17 mouse cellular contexts compared by ENCODE assay signal in genomic region chr10:125765103-125765820, GRCm38 (mm10).
DNase-seq lines count a peak whose midpoint lies in the region; ATAC-seq and TF ChIP-seq lines count a peak whose summit lies in the region.
"Had no signal": no experiment of that assay in that cellular context is flagged by ENCODE, and none has a peak within 500 bp of the region (broad histone marks: within the 10 kb centered on the region; RNA-seq: fewer than 3 reads in every experiment).

No protein-coding gene starts in this region.

- 0 out of 2 replicates have a peak, but pooled peaks cover 5% of the 10 kb centered on the region for H3K9me3 ChIP-seq in intestine, embryonic 14.5 days (ENCODE audit: control insufficient read depth, low read length)
- peaks cover 9% of the 10 kb centered on the region; the same call in 1 of the 2 replicates for H3K9me3 ChIP-seq in intestine, postnatal 0 days (ENCODE audit: control insufficient read depth)
- no peaks in the 10 kb centered on the region; the same call in 1 of the 2 replicates for H3K9me3 ChIP-seq in midbrain, embryonic 11.5 days (ENCODE audit: control insufficient read depth, low read length)
- no peaks in the 10 kb centered on the region for H3K9me3 ChIP-seq in midbrain, embryonic 15.5 days
- H3K9me3 ChIP-seq in intestine, embryonic 15.5 days: no peaks in the 10 kb centered on the region
- no peaks in the 10 kb centered on the region for H3K9me3 ChIP-seq in stomach, embryonic 16.5 days (replicated peaks; ENCODE audit: control insufficient read depth, low read length)

- TF ChIP-seq CTCF in intestine, postnatal 0 days (IDR thresholded peaks at IDR 0.05; ENCODE audit: low read depth): no peak

- no peak overlapping the region for H3K9ac ChIP-seq in intestine, embryonic 14.5 days (ENCODE audit: low read length)
- no peak overlapping the region for H3K9ac ChIP-seq in intestine, postnatal 0 days (ENCODE audit: low read depth, low read length)
- no peak overlapping the region for H3K9ac ChIP-seq in midbrain, embryonic 11.5 days (ENCODE audit: low read length)
- H3K9ac ChIP-seq in midbrain, embryonic 15.5 days: no peak overlapping the region
- H3K9ac ChIP-seq in intestine, embryonic 15.5 days: no peak overlapping the region
- no peak overlapping the region for H3K9ac ChIP-seq in stomach, embryonic 16.5 days (ENCODE audit: low read length)
- H3K9ac ChIP-seq: forebrain, postnatal 0 days; midbrain, embryonic 12.5 days had no signal

- WGBS in intestine, embryonic 14.5 days: 67% methylated on average over 10 of the region's 10 CpGs
- WGBS in intestine, postnatal 0 days: 65% methylated on average over 10 of the region's 10 CpGs
- WGBS in midbrain, embryonic 11.5 days: 82% methylated on average over 10 of the region's 10 CpGs
- 82% methylated on average over 10 of the region's 10 CpGs for whole genome bisulfite sequencing in midbrain, embryonic 15.5 days
- 60% methylated on average over 10 of the region's 10 CpGs for WGBS in intestine, embryonic 15.5 days
- 61% methylated on average over 10 of the region's 10 CpGs for WGBS in stomach, embryonic 16.5 days

- no peaks in the 10 kb centered on the region for H3K36me3 ChIP-seq in intestine, embryonic 14.5 days (ENCODE audit: control insufficient read depth, insufficient read depth, low read length)
- H3K36me3 ChIP-seq in intestine, postnatal 0 days (ENCODE audit: control insufficient read depth, insufficient read depth): no peaks in the 10 kb centered on the region
- H3K36me3 ChIP-seq in midbrain, embryonic 11.5 days (ENCODE audit: control insufficient read depth, insufficient read depth, low read length): no peaks in the 10 kb centered on the region
- no peaks in the 10 kb centered on the region for H3K36me3 ChIP-seq in midbrain, embryonic 15.5 days (replicated peaks)
- H3K36me3 ChIP-seq in intestine, embryonic 15.5 days: no peaks in the 10 kb centered on the region
- H3K36me3 ChIP-seq in stomach, embryonic 16.5 days (ENCODE audit: control insufficient read depth, insufficient read depth, low read length): no peaks in the 10 kb centered on the region
- H3K36me3 ChIP-seq: hindbrain, embryonic 10.5 days; midbrain, embryonic 12.5 days had no signal

- H3K4me3 ChIP-seq in intestine, embryonic 14.5 days (ENCODE audit: low read depth, low read length): no peak overlapping the region
- no peak overlapping the region for H3K4me3 ChIP-seq in intestine, postnatal 0 days (ENCODE audit: low read depth, low read length)
- H3K4me3 ChIP-seq in midbrain, embryonic 11.5 days (ENCODE audit: low read depth, low read length): no peak overlapping the region
- no peak overlapping the region for H3K4me3 ChIP-seq in midbrain, embryonic 15.5 days
- H3K4me3 ChIP-seq in intestine, embryonic 15.5 days (replicated peaks): no peak overlapping the region
- no peak overlapping the region for H3K4me3 ChIP-seq in stomach, embryonic 16.5 days (replicated peaks; ENCODE audit: low read length)
- H3K4me3 ChIP-seq: hindbrain, embryonic 10.5 days; left cerebral cortex, adult 2 months; midbrain, embryonic 12.5 days had no signal

- no peak overlapping the region for H3K4me2 ChIP-seq in intestine, embryonic 14.5 days (ENCODE audit: low read length)
- H3K4me2 ChIP-seq in intestine, postnatal 0 days (replicated peaks; ENCODE audit: low read depth): no peak overlapping the region
- no peak overlapping the region for H3K4me2 ChIP-seq in midbrain, embryonic 11.5 days
- no peak overlapping the region for H3K4me2 ChIP-seq in midbrain, embryonic 15.5 days
- H3K4me2 ChIP-seq in intestine, embryonic 15.5 days (replicated peaks): no peak overlapping the region
- no peak overlapping the region for H3K4me2 ChIP-seq in stomach, embryonic 16.5 days (ENCODE audit: low read depth, low read length)
- H3K4me2 ChIP-seq: heart, embryonic 11.5 days; liver, embryonic 11.5 days; midbrain, embryonic 12.5 days had no signal

- peak overlapping the region; percentile 40 for H3K27ac ChIP-seq in intestine, embryonic 14.5 days (ENCODE audit: low read depth)
- no peak overlapping the region; the same call in 1 of the 2 replicates for H3K27ac ChIP-seq in intestine, postnatal 0 days (ENCODE audit: low read depth, low read length)
- H3K27ac ChIP-seq in midbrain, embryonic 11.5 days (ENCODE audit: low read depth, low read length): no peak overlapping the region
- no peak overlapping the region for H3K27ac ChIP-seq in midbrain, embryonic 15.5 days
- H3K27ac ChIP-seq in intestine, embryonic 15.5 days: 0 out of 2 replicates have a peak overlapping the region, but pooled peaks have one; percentile 19
- H3K27ac ChIP-seq in stomach, embryonic 16.5 days (ENCODE audit: low read length): peak overlapping the region; percentile 1; the same call in 1 of the 2 replicates
- H3K27ac ChIP-seq: hindbrain, embryonic 10.5 days; left cerebral cortex, adult 2 months; midbrain, embryonic 12.5 days had no signal

- H3K27me3 ChIP-seq in intestine, embryonic 14.5 days (replicated peaks; ENCODE audit: control insufficient read depth, insufficient read depth, low read length): no peaks in the 10 kb centered on the region
- H3K27me3 ChIP-seq in intestine, postnatal 0 days (replicated peaks; ENCODE audit: control insufficient read depth, insufficient read depth, low read length): no peaks in the 10 kb centered on the region
- H3K27me3 ChIP-seq in midbrain, embryonic 11.5 days (ENCODE audit: control insufficient read depth, insufficient read depth, low read length): no peaks in the 10 kb centered on the region
- H3K27me3 ChIP-seq in midbrain, embryonic 15.5 days (replicated peaks): no peaks in the 10 kb centered on the region
- no peaks in the 10 kb centered on the region for H3K27me3 ChIP-seq in intestine, embryonic 15.5 days (replicated peaks)
- no peaks in the 10 kb centered on the region for H3K27me3 ChIP-seq in stomach, embryonic 16.5 days (ENCODE audit: control insufficient read depth, insufficient read depth, low read length)
- H3K27me3 ChIP-seq: midbrain, embryonic 12.5 days had no signal

- DNase-seq in intestine, embryonic 14.5 days (ENCODE audit: low spot score): no peak
- peak; percentile 75 for DNase-seq in midbrain, embryonic 11.5 days (ENCODE audit: low spot score, missing footprints)
- DNase-seq in T-cell, adult 2 months (ENCODE audit: low spot score): no peak
- DNase-seq in cerebellum, postnatal 4 days (ENCODE audit: low spot score in 2 of 2): no peak
- DNase-seq: spleen, adult 18-20 months; thymus, adult 18-20 months had no signal

- H3K4me1 ChIP-seq in intestine, embryonic 14.5 days (replicated peaks; ENCODE audit: control insufficient read depth, insufficient read depth, low read length): peaks cover 5% of the 10 kb centered on the region; the same call in 1 of the 2 replicates
- H3K4me1 ChIP-seq in intestine, postnatal 0 days (replicated peaks; ENCODE audit: control insufficient read depth, insufficient read depth, low read length): no peaks in the 10 kb centered on the region
- no peaks in the 10 kb centered on the region for H3K4me1 ChIP-seq in midbrain, embryonic 11.5 days (ENCODE audit: control insufficient read depth, insufficient read depth, low read length)
- no peaks in the 10 kb centered on the region for H3K4me1 ChIP-seq in midbrain, embryonic 15.5 days
- H3K4me1 ChIP-seq in intestine, embryonic 15.5 days (replicated peaks): 0 out of 2 replicates have a peak, but pooled peaks cover 3% of the 10 kb centered on the region
- no peaks in the 10 kb centered on the region for H3K4me1 ChIP-seq in stomach, embryonic 16.5 days (ENCODE audit: control insufficient read depth, insufficient read depth, low read length)
- H3K4me1 ChIP-seq: hindbrain, embryonic 10.5 days; midbrain, embryonic 12.5 days had no signal

- ATAC-seq in intestine, embryonic 14.5 days (replicated peaks; ENCODE audit: low FRiP score, low TSS enrichment, low read depth): no peak
- no peak for ATAC-seq in intestine, postnatal 0 days
- ATAC-seq in midbrain, embryonic 11.5 days (ENCODE audit: low FRiP score): no peak
- no peak for ATAC-seq in midbrain, embryonic 15.5 days (replicated peaks)
- peak; percentile 62; the same call in 1 of the 2 replicates for ATAC-seq in intestine, embryonic 15.5 days
- 0 out of 2 replicates have a peak, but pooled peaks have one; percentile 47 for ATAC-seq in stomach, embryonic 16.5 days (ENCODE audit: insufficient read depth, low FRiP score)
- ATAC-seq: forebrain, postnatal 0 days; hindbrain, embryonic 16.5 days had no signal

Comparison
In these comparisons a context has a peak if more than half of its experiments do, and no peak if none do; other contexts are left out.
1. ATAC-seq: peak in intestine, embryonic 15.5 days (single experiment) and stomach, embryonic 16.5 days (single experiment); none in intestine, embryonic 14.5 days (single experiment), intestine, postnatal 0 days (single experiment), midbrain, embryonic 11.5 days (single experiment) and midbrain, embryonic 15.5 days (single experiment).
2. H3K27ac ChIP-seq: peak in intestine, embryonic 14.5 days (single experiment), intestine, embryonic 15.5 days (single experiment) and stomach, embryonic 16.5 days (single experiment); none in intestine, postnatal 0 days (single experiment), midbrain, embryonic 11.5 days (single experiment) and midbrain, embryonic 15.5 days (single experiment).